Mouse (Mus musculus) heart, embryonic 16.5 days (tissue): Measurements from ENCODE around the gene Lpar6. TPM values are rescaled to one million over a fixed set of nuclear protein-coding genes. Genes with fewer than 3 reads are reported as not detected.

Experiments
- ATAC-seq: fragments of 200-750 bp; cut with Nextera tagmentation; replicated peaks from 2 replicates; pipeline ENCODE4 v1.8.0; 2017; ENCODE audit warnings: moderate number of reproducible peaks; ENCODE audit not compliant: insufficient read depth, low FRiP score; ENCODE audit errors: extremely low read depth
- H3K27ac ChIP-seq: fragments of 300-500 bp; sonication (generic); 2 replicates; pipeline ENCODE4 v1.5.1; 2014; ENCODE audit warnings: mild to moderate bottlenecking, low read length, control low read depth, moderate library complexity
- H3K27me3 ChIP-seq: fragments of 300-500 bp; sonication (generic); 2 replicates; pipeline ENCODE4 v1.6.1; 2014; ENCODE audit warnings: low read length, mixed read lengths; ENCODE audit not compliant: control insufficient read depth, insufficient read depth
- H3K36me3 ChIP-seq: fragments of 300-500 bp; sonication (generic); 2 replicates; pipeline ENCODE4 v1.6.1; 2014; ENCODE audit not compliant: control insufficient read depth, insufficient read depth
- H3K4me1 ChIP-seq: fragments of 300-500 bp; sonication (generic); 2 replicates; pipeline ENCODE4 v1.6.1; 2014; ENCODE audit warnings: low read length, mixed read lengths; ENCODE audit not compliant: control insufficient read depth, insufficient read depth
- H3K4me2 ChIP-seq: fragments of 300-500 bp; sonication (generic); 2 replicates; pipeline ENCODE4 v1.6.1; 2014; ENCODE audit warnings: low read depth, mild to moderate bottlenecking, control low read depth, low read length
- H3K4me3 ChIP-seq: fragments of 300-500 bp; sonication (generic); 2 replicates; pipeline ENCODE4 v1.5.1; 2014; ENCODE audit warnings: mild to moderate bottlenecking, control low read depth, low read length
- H3K9ac ChIP-seq: fragments of 300-500 bp; sonication (generic); 2 replicates; pipeline ENCODE4 v1.6.1; 2014; ENCODE audit warnings: low read length, control low read depth
- H3K9me3 ChIP-seq: fragments of 300-500 bp; sonication (generic); replicated peaks from 2 replicates; pipeline ENCODE4 v1.6.1; 2016; ENCODE audit warnings: low read length; ENCODE audit not compliant: control insufficient read depth
- WGBS: fragments of 180-500 bp; shearing (Covaris S2); extraction: QIAGEN DNeasy Blood & Tissue Kit; methylation state at CpG from one replicate; pipeline ENCODE4 v1.1.7; 2014; 5-methylcytosine and 5-hydroxymethylcytosine counted together
- polyA plus RNA-seq: library from polyadenylated mRNA; unstranded; fragments of >200 nt; fragmentation: Nextera tagmentation; extraction: Ambion mirVana; gene quantifications from 2 replicates; pipeline ENCODE4 v1.2.1, GENCODE M21; 2015

Gene Lpar6
- polyA plus RNA-seq, 1 experiment from 2014 or later: 9.4 TPM

- no peaks in the 10 kb centered on the region for H3K36me3 ChIP-seq
- H3K4me1 ChIP-seq: peaks cover 10% of the 10 kb centered on the region
- H3K4me3 ChIP-seq: no peak overlapping the region
- no peak for ATAC-seq
- 0 out of 2 replicates have a peak, but pooled peaks cover 2% of the 10 kb centered on the region for H3K9me3 ChIP-seq
- H3K27me3 ChIP-seq: no peaks in the 10 kb centered on the region
- WGBS: 48% methylated on average over 3 of the region's 3 CpGs
- H3K27ac ChIP-seq: 0 out of 2 replicates have a peak overlapping the region, but pooled peaks have one; percentile 39
- H3K9ac ChIP-seq: no peak overlapping the region
- H3K4me2 ChIP-seq: no peak overlapping the region
These were observed 11.3 kb upstream of the Lpar6 start for GRCm38 (mm10) chr14:73226346-73226745.

GRCm38 (mm10) chr14:73226849-73227248, 10.8 kb upstream of the Lpar6 start:
- WGBS: 5% methylated on average over 1 of the region's 1 CpGs
- Histone ChIP-seq H3K4me3 (no peak overlapping the region), H3K4me2 (no peak overlapping the region), H3K4me1 (peaks cover 10% of the 10 kb centered on the region), H3K27ac (no peak overlapping the region; the same call in 1 of the 2 replicates), H3K36me3 (no peaks in the 10 kb centered on the region), H3K9ac (no peak overlapping the region), H3K9me3 (0 out of 2 replicates have a peak, but pooled peaks cover 2% of the 10 kb centered on the region), H3K27me3 (no peaks in the 10 kb centered on the region)
- no peak for ATAC-seq

GRCm38 (mm10) chr14:73231286-73231982, 6.3 kb upstream of the Lpar6 start:
- Histone ChIP-seq H3K9me3 (peaks cover 4% of the 10 kb centered on the region; the same call in 1 of the 2 replicates), H3K36me3 (no peaks in the 10 kb centered on the region; the same call in 1 of the 2 replicates), H3K27me3 (no peaks in the 10 kb centered on the region), H3K27ac (peak overlapping the region; percentile 46), H3K9ac (no peak overlapping the region; the same call in 1 of the 2 replicates), H3K4me3 (no peak overlapping the region), H3K4me2 (no peak overlapping the region), H3K4me1 (peaks cover 19% of the 10 kb centered on the region)
- no peak for ATAC-seq
- WGBS: 56% methylated on average over 5 of the region's 5 CpGs

GRCm38 (mm10) chr14:73234468-73235031, 3.1 kb upstream of the Lpar6 start:
- peak overlapping the region; percentile 71 for H3K27ac ChIP-seq
- H3K4me3 ChIP-seq: no peak overlapping the region
- H3K9me3 ChIP-seq: peaks cover 4% of the 10 kb centered on the region; the same call in 1 of the 2 replicates
- H3K36me3 ChIP-seq: no peaks in the 10 kb centered on the region; the same call in 1 of the 2 replicates
- no peak overlapping the region for H3K4me2 ChIP-seq
- no peaks in the 10 kb centered on the region for H3K27me3 ChIP-seq
- H3K9ac ChIP-seq: no peak overlapping the region; the same call in 1 of the 2 replicates
- ATAC-seq: no peak
- H3K4me1 ChIP-seq: peaks cover 11% of the 10 kb centered on the region
- 15% methylated on average over 2 of the region's 2 CpGs for WGBS

GRCm38 (mm10) chr14:73238498-73239250, 979 bp downstream of the Lpar6 start:
- Histone ChIP-seq H3K27ac (peak overlapping the region; percentile 90), H3K27me3 (no peaks in the 10 kb centered on the region), H3K4me1 (peaks cover 11% of the 10 kb centered on the region), H3K9ac (peak overlapping the region; percentile 80), H3K4me2 (peak overlapping the region; percentile 66), H3K36me3 (peaks cover 5% of the 10 kb centered on the region; the same call in 1 of the 2 replicates), H3K4me3 (peak overlapping the region; percentile 67), H3K9me3 (peaks cover 2% of the 10 kb centered on the region; the same call in 1 of the 2 replicates)
- peak; percentile 88 for ATAC-seq
- WGBS: under 1% methylated on average over 20 of the region's 20 CpGs

- H3K36me3 ChIP-seq: peaks cover 5% of the 10 kb centered on the region; the same call in 1 of the 2 replicates
- peaks cover 2% of the 10 kb centered on the region; the same call in 1 of the 2 replicates for H3K9me3 ChIP-seq
- peak overlapping the region; percentile 90 for H3K27ac ChIP-seq
- H3K4me3 ChIP-seq: peak overlapping the region; percentile 67
- ATAC-seq: peak; percentile 52; the same call in 1 of the 2 replicates
- peak overlapping the region; percentile 66 for H3K4me2 ChIP-seq
- under 1% methylated on average over 6 of the region's 6 CpGs for WGBS
- peak overlapping the region; percentile 80 for H3K9ac ChIP-seq
- no peaks in the 10 kb centered on the region for H3K27me3 ChIP-seq
- peaks cover 10% of the 10 kb centered on the region for H3K4me1 ChIP-seq
These were observed 1.6 kb downstream of the Lpar6 start for GRCm38 (mm10) chr14:73239291-73239690.

- no peak for ATAC-seq
- H3K4me2 ChIP-seq: no peak overlapping the region
- H3K27me3 ChIP-seq: no peaks in the 10 kb centered on the region
- peaks cover 5% of the 10 kb centered on the region; the same call in 1 of the 2 replicates for H3K4me1 ChIP-seq
- H3K9me3 ChIP-seq: peaks cover 2% of the 10 kb centered on the region; the same call in 1 of the 2 replicates
- 37% methylated on average over 3 of the region's 3 CpGs for WGBS
- H3K36me3 ChIP-seq: peaks cover 5% of the 10 kb centered on the region; the same call in 1 of the 2 replicates
- H3K4me3 ChIP-seq: no peak overlapping the region
- no peak overlapping the region; the same call in 1 of the 2 replicates for H3K9ac ChIP-seq
- H3K27ac ChIP-seq: no peak overlapping the region
These were observed 2.2 kb downstream of the Lpar6 start for GRCm38 (mm10) chr14:73239857-73240256.

GRCm38 (mm10) chr14:73244061-73244597, 6.4 kb downstream of the Lpar6 start:
- WGBS: 91% methylated on average over 2 of the region's 2 CpGs
- H3K4me2 ChIP-seq: no peak overlapping the region
- H3K4me1 ChIP-seq: 0 out of 2 replicates have a peak, but pooled peaks cover 2% of the 10 kb centered on the region
- H3K27me3 ChIP-seq: no peaks in the 10 kb centered on the region
- peaks cover 5% of the 10 kb centered on the region; the same call in 1 of the 2 replicates for H3K36me3 ChIP-seq
- no peak for ATAC-seq
- H3K27ac ChIP-seq: peak overlapping the region; percentile 19; the same call in 1 of the 2 replicates
- no peak overlapping the region for H3K4me3 ChIP-seq
- no peak overlapping the region for H3K9ac ChIP-seq
- no peaks in the 10 kb centered on the region for H3K9me3 ChIP-seq
